Mouse (Mus musculus): ENCODE measurements around the gene Spats2. TPM values are rescaled to one million over a fixed set of nuclear protein-coding genes. Genes with fewer than 3 reads are reported as not detected.

The Spats2 gene
- polyA plus RNA-seq, 1 experiment from 2014 or later = 34.9 TPM

DNA sequence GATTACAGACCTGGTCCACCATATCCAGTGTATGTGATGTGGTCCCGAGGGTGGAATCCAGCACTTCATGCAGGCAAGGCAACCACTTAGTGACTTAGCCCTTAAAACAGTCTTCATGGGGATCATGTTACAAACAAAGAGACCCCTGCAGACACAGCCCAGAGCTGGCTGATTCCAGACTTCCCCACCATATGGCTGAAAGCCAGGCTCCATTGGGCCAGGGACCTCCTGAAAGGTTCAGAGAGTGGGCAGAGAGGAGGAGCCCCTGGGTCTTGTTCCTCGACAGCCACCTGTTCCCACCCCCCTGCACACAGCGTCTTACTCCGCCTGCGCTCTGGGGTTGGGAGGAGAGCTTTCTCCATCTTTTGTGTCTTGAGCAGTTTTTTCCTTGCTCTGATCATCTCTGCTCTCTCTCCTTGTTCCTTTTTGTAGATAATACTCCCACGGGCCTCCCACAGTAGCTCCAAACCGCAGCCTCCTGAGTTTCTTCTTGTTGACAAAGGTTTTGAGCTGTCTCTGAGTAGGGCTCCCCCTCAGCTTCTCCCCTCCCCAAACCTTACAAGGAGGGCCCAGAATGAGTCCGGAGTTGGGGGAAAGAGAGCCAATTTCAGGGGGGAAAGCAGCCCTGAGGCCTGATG, 95.7 kb downstream of the Spats2 start:
- peaks cover 52% of the 10 kb centered on the region for H3K27me3 ChIP-seq
- no peak overlapping the region for H3K4me2 ChIP-seq
- H3K9me3 ChIP-seq = no peaks in the 10 kb centered on the region
- H3K4me3 ChIP-seq = no peak overlapping the region
- H3K27ac ChIP-seq (replicated peaks) = no peak overlapping the region
- H3K9ac ChIP-seq = no peak overlapping the region
- peaks cover 31% of the 10 kb centered on the region for H3K4me1 ChIP-seq (replicated peaks)
- no peaks in the 10 kb centered on the region for H3K36me3 ChIP-seq
- 9% methylated on average over 8 of the region's 8 CpGs for WGBS
- no peak for ATAC-seq (ENCODE audit: low FRiP score, low read depth)

DNA sequence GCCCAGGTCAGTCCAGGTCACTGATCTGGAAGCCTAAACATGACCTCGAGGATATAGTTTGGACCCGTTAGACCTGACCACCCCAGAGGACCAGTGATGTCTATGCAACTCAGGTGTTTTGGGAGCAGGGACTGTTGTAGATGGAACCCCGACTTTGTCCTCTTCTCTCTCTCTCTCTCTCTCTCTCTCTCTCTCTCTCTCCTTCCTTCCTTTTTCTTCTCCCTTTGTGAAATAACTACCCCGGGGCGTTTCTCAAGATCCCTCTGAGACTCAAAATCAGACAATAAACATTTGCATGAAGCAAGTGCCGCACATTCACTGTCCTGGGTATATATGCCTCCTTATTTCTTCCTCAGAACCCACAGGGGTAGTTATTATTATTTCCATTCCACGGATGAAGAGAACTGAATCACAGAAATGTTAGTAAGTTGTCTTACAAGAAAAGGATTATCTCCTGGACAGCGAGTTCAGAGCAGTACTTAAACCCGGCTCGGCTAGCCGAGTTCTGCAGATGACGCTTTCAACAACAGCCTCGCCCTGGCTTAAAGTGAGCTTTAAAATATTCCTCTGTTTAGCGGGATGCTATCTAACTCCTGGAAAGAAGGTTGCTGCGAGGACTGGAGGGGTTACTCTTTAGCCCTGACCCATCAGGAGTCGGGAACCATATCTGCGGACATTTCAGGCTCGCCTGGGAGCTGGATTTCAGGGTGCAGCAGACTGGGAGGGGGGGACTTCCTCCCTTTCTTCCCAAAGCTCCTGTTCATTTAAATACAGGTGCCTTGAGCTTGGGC, 97.3 kb downstream of the Spats2 start:
- Histone ChIP-seq H3K36me3 (no peaks in the 10 kb centered on the region), H3K27me3 (peaks cover 67% of the 10 kb centered on the region), H3K9me3 (no peaks in the 10 kb centered on the region), H3K4me2 (peak overlapping the region; percentile 57), H3K27ac (replicated peaks) (no peak overlapping the region), H3K4me1 (replicated peaks) (peaks cover 31% of the 10 kb centered on the region), H3K4me3 (peak overlapping the region; percentile 38), H3K9ac (no peak overlapping the region)
- WGBS = 4% methylated on average over 18 of the region's 18 CpGs
- no peak for ATAC-seq (ENCODE audit: low FRiP score, low read depth)

DNA sequence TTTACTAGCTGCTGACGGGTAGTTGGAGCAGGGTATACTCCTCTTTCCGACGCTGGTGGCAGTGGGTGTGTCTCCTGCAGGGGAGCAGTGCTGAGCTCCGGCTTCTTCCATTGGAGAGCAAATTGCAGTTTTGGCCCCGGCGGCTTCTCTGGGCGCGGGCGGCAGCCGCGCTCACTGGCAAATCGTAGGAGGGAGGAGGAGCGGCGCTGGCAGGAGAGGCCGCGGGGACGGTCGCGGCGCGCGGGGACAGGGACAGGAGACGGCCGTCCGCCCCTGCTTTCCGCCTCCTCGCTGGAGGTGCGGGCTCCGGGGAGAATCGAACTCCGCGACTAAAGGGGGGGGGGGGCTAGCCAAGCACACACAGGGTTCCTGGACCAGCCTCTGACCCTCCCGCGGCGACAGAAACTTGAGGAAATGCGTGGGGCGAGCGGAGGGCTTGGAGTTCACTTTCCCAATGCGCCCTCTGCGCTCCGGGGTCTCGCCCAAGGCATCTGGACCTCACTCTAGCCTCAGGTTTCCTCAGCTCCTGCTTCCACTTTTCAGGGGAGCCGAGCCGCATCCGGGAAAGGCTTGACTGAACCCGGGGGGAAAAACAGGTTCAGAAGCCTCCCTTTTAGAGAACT, 98.0 kb downstream of the Spats2 start:
- ATAC-seq (ENCODE audit: low FRiP score, low read depth) = no peak
- Histone ChIP-seq H3K36me3 (no peaks in the 10 kb centered on the region), H3K9ac (peak overlapping the region; percentile 18; the same call in 1 of the 2 replicates), H3K27me3 (peaks cover 73% of the 10 kb centered on the region), H3K27ac (replicated peaks) (no peak overlapping the region), H3K4me2 (peak overlapping the region; percentile 57), H3K9me3 (no peaks in the 10 kb centered on the region), H3K4me1 (replicated peaks) (peaks cover 31% of the 10 kb centered on the region), H3K4me3 (peak overlapping the region; percentile 38)
- WGBS = under 1% methylated on average over 42 of the region's 46 CpGs

DNA sequence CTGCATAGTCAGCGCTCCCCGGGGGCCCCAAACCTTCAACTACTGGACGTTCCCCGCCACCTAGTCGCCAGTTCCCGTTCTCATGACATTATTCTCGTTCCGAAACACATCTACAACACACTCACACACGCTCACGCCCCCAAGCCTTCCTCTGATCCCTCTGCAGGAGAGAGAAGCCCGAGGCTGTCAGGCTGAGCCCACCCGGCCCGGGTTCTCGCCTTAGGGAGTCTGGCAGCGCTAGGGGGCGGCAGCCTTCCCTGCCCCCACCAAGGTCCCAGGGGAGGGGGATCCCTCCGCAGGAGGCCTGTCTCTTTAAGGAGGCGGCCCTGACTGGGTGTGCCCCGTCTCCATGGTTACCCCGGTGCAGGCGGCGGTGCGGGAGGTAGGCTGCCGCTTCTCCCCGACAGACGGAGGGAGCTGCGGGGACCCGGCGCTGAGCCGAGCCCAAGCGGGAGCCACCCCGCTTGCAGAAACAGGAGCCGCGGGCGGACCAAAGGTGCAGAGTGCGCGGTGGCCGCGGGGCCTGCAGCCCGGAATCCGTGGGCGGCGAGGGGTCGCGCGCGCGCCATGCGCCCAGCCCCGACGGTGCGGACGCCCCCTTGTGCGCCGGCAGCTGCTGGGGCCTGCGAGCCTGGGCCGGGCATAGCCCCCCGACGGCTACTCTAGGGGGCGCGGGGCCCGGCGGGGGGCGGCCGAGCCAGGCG, 98.6 kb downstream of the Spats2 start, which contains the start of gene Kcnh3:
Gene Kcnh3, plus strand, starts transcription at position 654 of the 704 bp plus-strand sequence.
- Histone ChIP-seq H3K4me2 (peak within 1 kb of the TSS; percentile 57), H3K4me1 (replicated peaks) (peaks cover 31% of the 10 kb centered on the region), H3K9ac (peak within 1 kb of the TSS; percentile 23; the same call in 1 of the 2 replicates), H3K9me3 (no peaks in the 10 kb centered on the region), H3K27me3 (peaks cover 79% of the 10 kb centered on the region), H3K4me3 (peak within 1 kb of the TSS; percentile 38), H3K27ac (replicated peaks) (no peak within 1 kb of the TSS), H3K36me3 (no peaks in the 10 kb centered on the region)
- no peak for ATAC-seq (ENCODE audit: low FRiP score, low read depth)
- 1% methylated on average over 65 of the region's 66 CpGs for WGBS

DNA sequence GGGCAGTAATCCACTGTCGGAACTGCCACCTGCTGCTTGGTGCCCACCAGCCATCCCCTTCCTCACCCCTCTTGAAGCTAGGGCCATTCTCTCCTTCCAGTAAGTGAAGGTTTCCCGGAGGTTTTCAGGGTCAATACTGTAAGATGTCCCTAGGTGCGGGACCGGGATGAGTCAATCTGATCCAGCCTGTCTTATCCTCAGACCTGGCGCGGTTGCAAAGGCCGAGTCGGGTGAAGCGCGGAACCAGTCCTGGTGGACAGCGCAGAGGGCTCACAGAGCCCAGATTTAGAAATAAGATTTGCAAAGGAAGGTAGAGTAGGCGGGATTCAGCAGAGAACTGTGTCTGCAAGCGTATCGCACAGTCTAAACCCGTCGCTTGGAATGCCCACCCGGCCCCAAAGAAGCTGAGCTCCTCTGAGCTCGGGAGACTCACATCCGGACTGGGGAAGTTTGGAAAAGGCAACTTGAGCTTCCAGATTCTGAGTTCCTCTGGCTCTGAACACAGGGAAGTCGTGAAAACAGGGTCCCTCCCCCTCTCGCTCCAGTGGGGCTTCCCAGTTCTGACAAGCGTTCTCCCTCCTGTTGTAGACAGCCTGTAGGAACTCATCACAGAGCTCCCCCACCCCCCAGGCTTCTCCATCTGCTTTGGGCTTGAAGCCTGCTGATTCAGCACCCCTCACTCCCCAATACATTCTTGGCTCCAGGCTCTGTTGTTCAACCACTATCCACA, 99.5 kb downstream of the Spats2 start:
- H3K27me3 ChIP-seq = peaks cover 80% of the 10 kb centered on the region
- H3K4me3 ChIP-seq = peak overlapping the region; percentile 38
- H3K9ac ChIP-seq = no peak overlapping the region
- no peak overlapping the region for H3K27ac ChIP-seq (replicated peaks)
- no peaks in the 10 kb centered on the region for H3K36me3 ChIP-seq
- no peaks in the 10 kb centered on the region for H3K9me3 ChIP-seq
- whole genome bisulfite sequencing = 1% methylated on average over 22 of the region's 22 CpGs
- no peak for ATAC-seq (ENCODE audit: low FRiP score, low read depth)
- peak overlapping the region; percentile 57 for H3K4me2 ChIP-seq
- H3K4me1 ChIP-seq (replicated peaks) = peaks cover 31% of the 10 kb centered on the region

DNA sequence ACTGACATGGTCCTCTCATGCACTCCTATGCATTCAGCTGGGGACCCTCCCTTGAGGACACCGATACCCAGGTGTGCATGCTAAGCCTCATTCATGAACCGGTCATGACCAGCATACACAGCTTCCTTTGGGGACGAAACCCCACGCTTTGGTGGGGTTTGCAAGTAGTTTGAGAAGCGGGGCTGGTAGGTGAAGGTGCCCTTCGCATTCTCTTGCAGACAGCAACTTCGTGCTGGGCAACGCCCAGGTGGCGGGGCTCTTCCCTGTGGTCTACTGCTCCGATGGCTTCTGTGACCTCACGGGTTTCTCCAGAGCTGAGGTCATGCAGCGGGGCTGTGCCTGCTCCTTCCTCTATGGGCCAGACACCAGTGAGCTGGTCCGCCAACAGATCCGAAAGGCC, 100.4 kb downstream of the Spats2 start:
- Histone ChIP-seq H3K27me3 (peaks cover 74% of the 10 kb centered on the region), H3K4me3 (peak overlapping the region; percentile 38; the same call in 1 of the 2 replicates), H3K27ac (replicated peaks) (no peak overlapping the region), H3K9ac (no peak overlapping the region), H3K4me2 (peak overlapping the region; percentile 57; the same call in 1 of the 2 replicates), H3K4me1 (replicated peaks) (peaks cover 31% of the 10 kb centered on the region), H3K9me3 (no peaks in the 10 kb centered on the region), H3K36me3 (no peaks in the 10 kb centered on the region)
- WGBS = 16% methylated on average over 14 of the region's 14 CpGs
- ATAC-seq (ENCODE audit: low FRiP score, low read depth) = no peak

DNA sequence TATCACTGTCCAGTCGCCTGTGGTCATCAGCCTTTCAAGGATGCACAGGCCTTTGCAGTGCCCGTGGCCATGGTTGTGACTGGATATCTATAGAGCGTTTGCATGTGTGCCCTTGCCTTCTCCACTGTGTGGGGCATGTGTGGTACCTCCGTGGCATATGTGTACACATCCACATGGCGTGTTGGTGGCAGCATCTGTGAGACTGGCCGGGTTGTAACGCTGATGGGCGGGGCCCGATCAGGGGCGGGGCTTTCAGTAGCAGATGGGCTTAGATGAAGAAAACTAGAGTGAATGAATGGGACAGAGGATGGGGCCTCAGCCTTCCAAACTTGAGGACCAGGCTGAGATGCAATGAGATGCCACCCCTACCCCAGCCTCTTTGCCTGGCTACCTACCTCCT, 106.3 kb downstream of the Spats2 start:
- Histone ChIP-seq H3K4me3 (no peak overlapping the region), H3K4me2 (no peak overlapping the region), H3K9me3 (no peaks in the 10 kb centered on the region), H3K27ac (replicated peaks) (no peak overlapping the region), H3K27me3 (peaks cover 32% of the 10 kb centered on the region), H3K9ac (no peak overlapping the region), H3K36me3 (no peaks in the 10 kb centered on the region), H3K4me1 (replicated peaks) (no peaks in the 10 kb centered on the region)
- 68% methylated on average over 10 of the region's 10 CpGs for WGBS
- ATAC-seq (ENCODE audit: low FRiP score, low read depth) = no peak

DNA sequence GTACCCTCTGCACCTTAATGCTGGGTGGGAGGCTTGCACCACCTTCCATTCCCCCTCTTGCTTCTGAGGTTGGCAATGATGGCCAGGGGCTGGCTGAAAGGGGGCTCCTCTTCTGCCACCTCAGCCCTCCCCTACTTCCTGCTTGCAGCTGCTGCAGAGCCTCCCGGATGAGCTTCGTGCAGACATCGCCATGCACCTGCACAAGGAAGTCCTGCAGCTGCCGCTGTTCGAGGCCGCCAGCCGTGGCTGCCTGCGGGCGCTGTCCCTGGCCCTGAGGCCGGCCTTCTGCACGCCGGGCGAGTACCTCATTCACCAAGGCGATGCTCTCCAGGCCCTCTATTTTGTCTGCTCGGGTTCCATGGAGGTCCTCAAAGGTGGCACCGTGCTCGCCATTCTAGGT, 108.0 kb downstream of the Spats2 start:
- no peak overlapping the region for H3K27ac ChIP-seq (replicated peaks)
- 59% methylated on average over 17 of the region's 17 CpGs for WGBS
- no peak overlapping the region for H3K4me3 ChIP-seq
- H3K4me2 ChIP-seq = no peak overlapping the region
- no peak overlapping the region for H3K9ac ChIP-seq
- H3K4me1 ChIP-seq (replicated peaks) = no peaks in the 10 kb centered on the region
- H3K36me3 ChIP-seq = no peaks in the 10 kb centered on the region
- ATAC-seq (ENCODE audit: low FRiP score, low read depth) = no peak
- no peaks in the 10 kb centered on the region for H3K9me3 ChIP-seq
- peaks cover 16% of the 10 kb centered on the region for H3K27me3 ChIP-seq

DNA sequence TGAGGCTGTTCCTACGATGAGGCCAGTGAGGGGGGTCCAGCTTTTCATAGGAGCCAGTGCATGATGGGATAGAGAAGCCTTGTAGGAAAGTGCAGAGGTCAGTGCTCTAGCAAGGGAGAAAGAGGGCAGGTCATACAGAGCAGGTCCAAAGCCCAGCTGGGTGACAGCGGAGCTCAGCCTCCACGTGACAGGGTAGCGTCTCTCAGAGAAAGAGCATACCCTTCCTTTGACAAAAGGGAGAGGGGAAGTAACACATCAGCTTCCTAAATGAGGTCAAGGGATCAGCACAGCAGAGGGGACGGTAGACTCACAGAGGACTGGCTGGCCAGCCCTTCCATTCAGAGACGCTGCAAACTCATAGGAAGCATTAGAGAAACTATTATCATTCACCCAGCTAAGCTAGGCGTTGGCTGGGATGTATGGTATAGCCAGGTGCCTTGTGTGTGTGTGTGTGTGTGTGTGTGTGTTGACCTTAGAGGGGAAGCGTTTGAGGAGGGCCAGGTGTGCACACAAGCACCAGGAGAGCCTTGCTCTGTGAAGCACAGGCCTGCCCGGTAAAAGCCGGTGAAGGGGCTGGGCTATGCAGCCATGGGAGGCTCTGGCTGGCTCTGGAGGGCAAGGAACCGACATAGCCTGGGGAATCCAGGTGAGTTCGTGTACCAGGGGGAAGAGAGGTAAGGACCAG, 108.8 kb downstream of the Spats2 start:
- ATAC-seq (ENCODE audit: low FRiP score, low read depth) = no peak
- no peaks in the 10 kb centered on the region for H3K36me3 ChIP-seq
- no peaks in the 10 kb centered on the region for H3K9me3 ChIP-seq
- H3K4me2 ChIP-seq = no peak overlapping the region
- H3K4me3 ChIP-seq = no peak overlapping the region
- no peak overlapping the region for H3K9ac ChIP-seq
- WGBS = 56% methylated on average over 12 of the region's 12 CpGs
- no peaks in the 10 kb centered on the region for H3K4me1 ChIP-seq (replicated peaks)
- H3K27ac ChIP-seq (replicated peaks) = no peak overlapping the region
- 0 out of 2 replicates have a peak, but pooled peaks cover 10% of the 10 kb centered on the region for H3K27me3 ChIP-seq

DNA sequence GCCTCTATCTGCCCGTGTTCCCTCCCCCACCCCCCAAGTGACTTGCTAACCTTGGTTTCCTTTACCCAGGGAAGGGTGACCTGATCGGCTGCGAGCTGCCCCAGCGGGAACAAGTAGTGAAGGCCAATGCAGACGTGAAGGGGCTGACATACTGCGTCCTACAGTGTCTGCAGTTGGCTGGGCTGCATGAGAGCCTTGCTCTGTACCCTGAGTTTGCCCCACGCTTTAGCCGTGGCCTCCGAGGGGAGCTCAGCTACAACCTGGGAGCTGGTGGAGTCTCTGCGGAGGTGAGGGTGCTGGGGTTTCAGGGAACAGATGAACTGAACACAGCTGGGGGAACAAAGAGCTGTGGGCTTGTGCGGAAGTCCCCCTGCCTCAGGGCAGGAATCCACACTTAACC, 112.3 kb downstream of the Spats2 start:
- no peak overlapping the region for H3K27ac ChIP-seq (replicated peaks)
- no peak overlapping the region for H3K4me3 ChIP-seq
- H3K9ac ChIP-seq = no peak overlapping the region
- H3K4me1 ChIP-seq (replicated peaks) = no peaks in the 10 kb centered on the region
- peaks cover 12% of the 10 kb centered on the region; the same call in 1 of the 2 replicates for H3K36me3 ChIP-seq
- 65% methylated on average over 11 of the region's 11 CpGs for WGBS
- ATAC-seq (ENCODE audit: low FRiP score, low read depth) = no peak
- H3K4me2 ChIP-seq = no peak overlapping the region
- H3K9me3 ChIP-seq = no peaks in the 10 kb centered on the region
- H3K27me3 ChIP-seq = no peaks in the 10 kb centered on the region

DNA sequence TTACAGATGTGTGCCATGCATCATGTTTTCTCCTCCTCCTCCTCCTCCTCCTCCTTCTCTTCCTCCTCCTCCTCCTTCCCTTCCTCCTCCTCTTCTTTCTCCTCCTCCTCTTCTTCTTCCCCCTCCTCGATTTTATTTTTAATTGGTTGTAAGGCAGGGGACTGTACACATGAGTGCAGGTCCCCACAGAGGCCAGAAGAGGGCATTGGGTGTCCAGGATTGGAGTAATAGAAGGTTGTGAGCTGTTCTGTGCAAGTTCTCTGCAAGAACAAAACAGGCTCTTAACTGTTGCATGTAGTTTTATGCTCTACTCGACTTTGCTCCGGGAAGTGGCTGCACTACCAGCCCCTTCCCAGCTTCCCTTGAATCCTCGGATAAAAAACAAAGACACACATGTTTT, 114.4 kb downstream of the Spats2 start:
- H3K4me1 ChIP-seq (replicated peaks) = no peaks in the 10 kb centered on the region
- H3K4me2 ChIP-seq = no peak overlapping the region
- 75% methylated on average over 4 of the region's 4 CpGs for WGBS
- ATAC-seq (ENCODE audit: low FRiP score, low read depth) = no peak
- H3K27ac ChIP-seq (replicated peaks) = no peak overlapping the region
- no peaks in the 10 kb centered on the region for H3K27me3 ChIP-seq
- H3K36me3 ChIP-seq = peaks cover 29% of the 10 kb centered on the region
- no peak overlapping the region for H3K4me3 ChIP-seq
- H3K9ac ChIP-seq = no peak overlapping the region
- no peaks in the 10 kb centered on the region for H3K9me3 ChIP-seq

All from hindbrain, embryonic 15.5 days (tissue).